Mouse (Mus musculus) kidney, adult 8-10 months (tissue): Measurements from ENCODE around the gene Ephb1.

Experiments
- DNase-seq, 2 experiments: peaks; one replicate each; pipeline ENCODE4 v3.0.0; 2022

The Ephb1 gene

DNA sequence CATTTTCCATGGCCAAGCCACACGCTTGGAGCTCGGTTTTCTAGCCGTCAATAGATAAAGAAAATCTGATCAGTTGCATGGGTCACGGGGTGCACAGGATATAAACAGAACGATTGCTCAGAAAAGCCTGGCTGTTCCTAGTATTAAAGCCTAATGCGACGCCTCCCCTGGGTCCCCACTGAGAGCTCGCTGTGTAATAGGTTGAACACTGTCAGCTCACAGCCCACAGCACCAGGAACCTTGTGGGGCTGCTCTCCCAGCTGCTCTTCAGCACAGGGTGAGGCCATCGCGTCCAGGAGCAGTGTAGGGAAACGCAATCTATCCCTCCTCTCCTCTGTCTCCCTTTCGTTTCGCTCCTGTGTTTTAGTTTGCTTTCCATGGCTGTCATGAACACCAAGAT lies 50.6 kb downstream of the Ephb1 start:
- no peak for DNase-seq

DNA sequence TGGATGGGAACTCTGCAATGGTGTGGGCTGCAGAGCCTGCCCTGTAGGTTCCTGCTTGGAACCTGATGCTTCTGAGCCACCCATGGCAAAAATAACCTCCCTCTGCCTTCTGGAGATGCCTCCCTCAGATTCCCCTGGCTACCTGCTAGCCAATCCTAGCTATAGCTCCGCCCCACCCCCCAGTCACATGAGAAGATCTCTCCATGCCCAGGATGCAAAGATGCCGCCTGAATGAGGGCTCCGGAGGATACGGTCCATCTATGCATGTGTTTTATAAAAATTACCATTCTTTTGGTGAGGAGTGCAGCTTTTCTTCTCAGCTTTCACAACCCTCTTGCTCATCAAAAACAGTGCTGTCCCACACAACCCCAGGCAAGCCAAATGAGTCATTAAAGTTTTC lies 53.5 kb downstream of the Ephb1 start:
- DNase-seq: no peak

DNA sequence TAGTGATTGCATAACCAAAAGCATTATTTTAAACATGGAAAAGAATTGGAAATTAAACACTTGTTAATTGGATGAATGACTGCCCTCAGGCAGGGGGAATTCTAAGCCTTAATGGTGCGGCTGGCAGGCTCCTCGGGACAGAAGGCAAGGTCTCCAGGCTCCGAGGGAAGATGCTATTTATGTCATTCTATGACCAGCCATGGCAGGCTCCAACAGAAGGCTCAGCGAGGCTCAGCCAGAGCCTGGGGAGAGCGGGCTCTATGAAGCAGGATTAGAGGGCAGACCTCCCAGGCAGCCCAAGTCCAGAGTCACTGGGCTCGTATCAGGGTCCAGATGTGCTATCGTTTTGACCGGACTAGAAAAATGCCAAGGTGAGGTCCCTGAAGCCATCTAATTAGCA lies 55.8 kb downstream of the Ephb1 start:
- DNase-seq: no peak

DNA sequence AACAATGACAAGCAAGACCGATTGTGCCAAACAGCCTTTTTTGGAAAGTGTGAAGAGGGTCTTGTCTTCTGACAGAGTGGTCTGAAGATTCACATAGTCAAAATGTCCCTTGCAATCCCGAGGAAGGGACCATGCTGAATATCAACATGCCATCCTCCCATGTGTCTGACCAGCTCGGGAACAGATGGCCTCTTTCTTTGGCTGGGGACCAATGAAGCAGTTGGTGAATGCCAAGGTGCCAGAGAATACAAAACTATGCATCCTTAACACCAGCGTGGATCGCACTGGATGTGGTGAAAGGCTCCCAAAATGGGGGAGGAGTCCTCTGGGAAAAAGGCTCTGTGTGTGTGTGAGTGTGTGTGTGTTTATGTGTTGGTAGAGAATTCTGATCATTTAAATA lies 56.5 kb downstream of the Ephb1 start:
- DNase-seq: no peak

DNA sequence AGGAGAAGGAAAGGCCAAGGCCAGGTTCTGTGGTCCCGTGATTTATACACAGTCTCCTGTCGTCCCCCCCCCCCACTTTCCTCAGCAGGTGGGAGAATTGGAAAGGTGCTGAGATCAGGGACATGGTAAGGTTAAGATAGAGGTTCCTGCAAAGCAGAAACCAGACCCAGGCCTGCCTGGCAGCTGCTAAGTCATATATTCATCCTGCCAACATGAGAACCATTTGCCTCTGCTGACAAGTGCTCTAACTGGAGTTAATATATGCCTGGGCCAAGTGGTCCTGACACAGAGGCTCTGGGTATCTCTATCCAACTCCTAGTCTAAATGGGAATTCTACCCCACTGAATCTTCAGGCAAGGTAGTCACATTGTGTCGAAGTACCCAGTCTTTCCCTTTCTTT lies 57.3 kb downstream of the Ephb1 start:
- no peak for DNase-seq

DNA sequence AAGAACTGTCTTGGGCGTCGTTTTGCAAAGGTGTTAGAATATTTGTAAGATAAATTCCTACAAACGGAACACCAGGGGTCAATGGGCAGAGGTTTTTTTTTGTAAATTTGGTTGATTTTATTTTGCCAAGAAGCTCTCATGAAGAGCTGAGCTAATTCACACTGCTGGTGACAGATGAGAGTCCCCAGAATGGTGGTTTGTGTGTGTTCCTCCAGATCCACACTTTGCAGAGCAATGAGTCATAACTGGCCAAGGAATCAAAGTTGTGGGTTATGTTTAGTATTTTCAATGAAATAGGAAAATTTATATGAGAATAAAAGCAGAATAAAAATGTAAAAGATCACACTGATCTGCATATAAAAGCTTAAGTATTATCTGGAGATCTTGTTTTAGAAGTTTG lies 60.9 kb downstream of the Ephb1 start:
- no peak for DNase-seq

DNA sequence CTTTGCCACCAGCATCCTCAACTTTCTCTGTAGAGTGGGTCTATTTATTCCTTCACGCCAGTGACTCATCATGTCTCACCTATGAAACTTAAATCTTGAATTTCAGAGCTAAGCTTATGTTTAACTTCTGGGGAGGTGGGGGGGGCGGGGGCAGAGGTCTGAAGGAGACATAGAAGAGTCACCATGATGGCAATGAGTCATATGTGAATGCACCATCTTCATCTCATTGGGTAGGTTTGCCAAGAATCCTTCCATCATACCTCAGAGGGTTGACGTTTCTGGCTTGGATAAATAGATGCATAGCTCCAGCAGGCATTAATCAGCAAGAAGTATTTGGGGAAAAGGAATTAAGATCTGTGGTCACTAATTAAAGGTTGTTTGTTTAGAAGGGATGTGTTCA lies 63.3 kb downstream of the Ephb1 start:
- no peak for DNase-seq

DNA sequence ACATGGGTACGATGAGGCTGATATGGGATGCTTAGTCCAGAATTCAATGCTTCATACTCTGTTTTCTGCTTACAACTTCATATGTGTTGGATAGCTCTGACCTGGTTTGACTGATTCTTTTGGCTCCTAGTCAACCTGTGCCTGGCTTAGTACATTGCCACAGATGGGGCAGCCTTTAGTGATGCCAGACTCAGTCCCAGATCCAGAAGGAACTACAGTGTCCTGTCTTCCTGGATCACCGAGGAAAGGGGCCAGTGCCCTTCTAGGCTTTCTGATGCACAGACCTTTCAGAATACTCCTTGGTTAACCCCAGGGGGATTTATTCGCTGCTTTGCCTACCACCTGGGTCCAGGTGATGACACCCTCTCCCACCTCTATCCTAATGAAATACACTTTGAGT lies 66.1 kb downstream of the Ephb1 start:
- DNase-seq: no peak

DNA sequence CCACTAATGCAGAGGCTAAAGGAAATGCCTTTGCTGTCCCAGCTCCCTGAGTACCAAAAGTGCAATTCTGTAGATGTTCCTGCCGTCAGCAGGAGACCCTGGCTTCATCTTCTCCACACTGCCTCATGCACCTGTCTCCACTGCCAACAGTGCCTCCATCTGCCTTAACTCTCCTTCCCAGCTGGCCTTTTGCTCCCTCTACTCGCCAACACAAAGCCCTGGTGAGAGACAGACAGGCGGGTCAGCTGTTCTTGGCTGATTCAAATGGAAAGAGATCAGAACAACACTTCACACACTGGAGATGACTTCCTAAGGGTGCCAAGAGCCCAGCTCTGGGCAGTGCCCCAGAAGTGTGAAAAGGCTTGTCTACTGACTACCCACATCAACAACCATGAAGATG lies 78.6 kb downstream of the Ephb1 start:
- no peak for DNase-seq

DNA sequence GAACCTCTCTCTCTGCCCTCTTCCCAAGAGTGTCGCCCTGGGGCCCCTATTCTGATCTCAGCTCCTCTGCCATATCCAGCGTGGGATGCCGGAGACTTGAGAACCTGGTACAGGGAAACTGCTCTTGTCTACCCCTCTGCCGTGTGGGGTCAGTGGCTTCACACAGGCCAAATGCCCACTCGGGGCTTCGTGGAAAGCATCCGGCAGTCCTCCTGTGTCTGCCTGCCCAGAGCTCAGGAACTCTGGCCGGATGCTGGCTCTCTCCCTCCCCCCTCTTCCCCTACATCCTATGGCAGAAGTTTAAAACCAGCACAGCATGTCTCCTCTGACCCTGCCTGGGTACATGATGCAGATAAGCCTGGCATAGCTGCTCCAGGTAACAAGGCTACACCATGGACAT lies 80.5 kb downstream of the Ephb1 start:
- DNase-seq: no peak

DNA sequence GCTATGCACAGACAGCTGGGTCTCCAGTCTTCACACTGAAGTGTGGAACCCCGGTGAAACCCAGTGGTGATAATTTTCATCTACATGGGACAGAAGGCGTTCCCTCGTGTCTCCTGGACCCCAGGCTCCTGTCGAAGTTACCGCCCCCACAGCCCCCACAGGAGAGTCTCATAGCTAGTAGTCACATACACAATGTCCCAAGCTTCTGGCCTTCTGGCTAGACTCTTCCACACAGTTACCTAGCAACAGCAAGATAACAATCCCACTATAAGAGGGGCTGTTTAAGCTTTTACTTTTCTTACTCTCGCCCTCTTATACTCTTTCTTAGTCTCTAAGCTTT lies 81.1 kb downstream of the Ephb1 start:
- no peak for DNase-seq

DNA sequence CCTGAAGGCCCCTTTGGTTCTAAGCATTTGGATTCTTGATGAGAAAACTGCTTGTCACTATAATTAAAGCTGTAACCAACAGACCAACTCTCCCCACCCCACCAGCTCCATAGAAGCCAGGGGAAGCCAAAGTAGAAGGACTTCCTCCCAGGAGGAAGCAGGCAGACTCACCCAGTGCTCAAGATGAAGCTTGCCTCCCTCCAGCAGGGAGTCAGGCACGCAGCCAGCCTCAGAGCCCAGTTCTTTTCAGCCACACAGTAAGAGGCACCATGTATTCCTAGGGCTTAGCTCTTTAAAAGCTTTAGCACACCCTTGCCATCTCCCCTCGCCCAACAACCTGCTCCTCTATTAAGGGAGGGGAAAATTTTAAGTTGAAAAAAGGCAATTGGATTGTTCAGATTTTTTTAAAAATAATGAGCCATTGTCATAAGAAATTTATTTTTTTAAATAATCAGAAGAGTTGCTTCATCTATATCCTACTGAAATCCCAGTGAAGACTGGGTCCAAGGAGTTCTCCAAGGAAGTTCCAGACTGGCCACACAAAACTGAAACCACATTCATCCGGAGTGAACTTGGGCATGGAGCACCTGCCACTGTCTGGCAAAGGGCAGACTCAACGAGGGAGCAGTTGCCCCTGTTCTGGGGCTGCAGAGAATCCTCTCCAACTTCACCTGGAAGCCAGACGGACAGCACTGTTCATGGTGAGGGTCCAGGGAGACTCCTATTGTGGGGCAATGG lies 81.6 kb downstream of the Ephb1 start:
- DNase-seq: no peak

DNA sequence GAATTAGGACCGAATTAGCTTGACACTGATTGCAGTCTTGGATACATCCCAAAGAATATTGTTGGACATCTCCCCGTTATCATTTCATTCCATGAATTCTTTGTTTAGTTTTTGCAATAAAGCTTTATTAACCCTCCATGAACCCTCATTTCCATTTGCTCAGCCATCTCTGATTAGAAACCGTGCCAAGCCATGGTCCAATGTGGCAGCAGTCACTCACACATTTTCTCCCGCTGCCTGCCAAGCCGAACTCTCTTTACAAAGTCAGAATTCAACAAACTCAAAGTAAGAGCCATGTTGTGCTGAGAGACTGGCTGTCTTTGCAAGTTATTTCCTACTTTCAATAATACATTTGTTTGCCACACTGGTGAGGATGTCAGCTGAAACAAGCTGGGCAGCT lies 84.0 kb downstream of the Ephb1 start:
- no peak for DNase-seq

DNA sequence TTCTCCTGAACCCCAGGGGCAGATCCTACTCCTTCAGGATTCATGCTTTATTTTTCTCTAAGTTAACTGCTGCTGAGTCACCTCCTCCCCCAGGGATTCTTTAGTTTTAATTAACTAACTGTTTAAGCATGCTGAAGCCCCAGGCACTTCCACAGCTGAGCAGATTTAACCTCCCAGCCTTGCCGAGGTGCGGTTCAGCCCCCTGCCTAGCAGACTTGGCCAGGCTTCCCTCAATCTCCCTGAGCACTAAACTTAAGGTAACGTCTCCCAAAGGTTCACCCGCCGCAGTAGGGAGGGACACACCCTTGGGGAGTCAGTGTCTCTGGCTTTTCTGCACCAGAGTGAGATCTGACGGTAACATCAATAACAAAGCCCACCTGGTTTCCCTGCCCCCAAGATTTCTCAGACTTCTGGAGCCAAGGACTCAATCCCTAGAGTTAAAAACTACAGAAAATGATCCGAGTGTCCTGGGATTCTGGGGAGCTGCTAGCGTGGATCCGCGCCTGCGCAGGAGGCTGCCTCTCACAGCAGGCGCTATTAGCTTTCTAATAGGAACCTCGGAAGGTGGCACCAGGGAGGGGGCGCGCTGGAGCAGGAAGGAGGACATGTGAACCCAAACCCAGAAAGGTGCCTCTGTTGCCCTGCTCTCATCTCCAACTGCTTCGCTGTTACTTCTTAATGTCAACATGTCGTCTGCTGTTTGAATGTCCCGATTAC lies 87.0 kb downstream of the Ephb1 start:
- peak; percentile 9 to 14 for DNase-seq

DNA sequence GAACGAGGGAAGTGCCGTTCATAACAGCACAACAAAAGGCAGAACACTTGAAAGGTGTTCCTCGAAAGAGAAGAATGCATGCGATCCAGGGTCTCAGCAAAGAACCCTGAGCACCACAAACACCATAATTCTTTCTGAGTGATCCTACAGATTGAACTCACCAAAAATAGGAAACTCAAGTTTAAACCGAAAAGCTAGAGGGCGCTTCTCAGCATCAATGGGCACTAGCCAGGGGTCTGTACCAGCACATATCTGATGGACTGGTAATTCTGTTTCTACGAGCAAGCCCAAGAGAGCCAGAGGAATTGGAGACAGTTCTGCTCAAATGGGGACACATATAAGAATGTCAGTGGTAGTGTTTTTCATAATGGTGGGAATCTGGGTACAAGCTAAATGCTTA lies 90.7 kb downstream of the Ephb1 start:
- no peak for DNase-seq

DNA sequence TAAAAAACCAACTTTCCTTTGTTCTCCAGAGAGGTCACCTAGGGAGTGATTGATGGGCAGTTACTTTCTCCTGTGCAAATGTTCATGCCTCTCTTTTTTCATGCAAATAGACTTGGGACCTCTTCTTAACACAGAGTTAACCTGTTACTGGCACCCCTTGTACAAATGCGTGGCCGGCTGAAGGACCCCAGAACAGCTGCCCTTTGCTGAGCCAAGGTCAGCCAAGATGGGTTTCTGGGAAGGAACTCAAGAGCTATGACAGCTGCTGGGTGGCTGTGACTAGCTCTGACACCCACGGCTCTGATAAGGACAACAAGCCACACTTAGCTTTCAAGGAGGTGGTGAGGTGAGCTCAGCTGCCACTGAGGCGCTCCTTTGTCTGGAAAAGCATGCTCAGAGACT lies 92.4 kb downstream of the Ephb1 start:
- DNase-seq: no peak

DNA sequence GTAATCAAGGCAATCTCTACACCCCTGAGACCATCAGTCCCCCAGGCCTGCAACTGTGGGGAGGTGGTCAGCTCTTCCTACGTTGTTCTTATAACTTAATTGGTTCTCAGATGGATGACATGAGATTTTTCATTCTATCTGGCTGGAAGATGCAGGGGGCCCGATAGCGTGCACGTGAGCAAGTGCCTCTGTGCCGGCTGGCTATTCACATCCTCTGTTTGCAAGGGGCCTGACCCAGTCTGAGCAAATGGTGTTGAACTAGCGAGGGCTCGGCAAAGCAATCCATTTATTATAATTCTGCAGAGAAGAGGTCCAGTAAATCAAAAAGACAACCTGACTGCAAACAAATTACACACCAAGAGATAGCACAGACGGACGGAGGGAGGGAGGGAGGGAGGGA lies 93.0 kb downstream of the Ephb1 start:
- DNase-seq: no peak

DNA sequence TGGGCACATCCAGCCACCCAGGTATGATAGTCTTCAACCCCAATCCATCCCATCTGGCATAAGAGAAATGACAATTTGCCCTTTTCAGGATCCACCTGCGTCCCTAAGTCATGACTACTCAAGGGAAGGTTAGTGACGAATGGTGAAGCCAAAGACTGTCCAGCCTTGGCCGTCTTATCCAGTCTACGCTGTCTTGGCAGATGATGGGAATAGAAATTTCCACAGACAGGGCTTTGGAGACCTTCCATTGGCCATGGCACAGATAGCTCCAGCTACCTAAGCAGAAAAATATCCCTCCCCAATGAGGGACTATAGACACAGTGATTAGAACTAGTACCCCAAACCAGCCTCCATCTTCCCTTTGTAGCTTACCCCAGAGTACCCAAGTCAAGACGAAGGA lies 98.1 kb downstream of the Ephb1 start:
- DNase-seq: no peak

DNA sequence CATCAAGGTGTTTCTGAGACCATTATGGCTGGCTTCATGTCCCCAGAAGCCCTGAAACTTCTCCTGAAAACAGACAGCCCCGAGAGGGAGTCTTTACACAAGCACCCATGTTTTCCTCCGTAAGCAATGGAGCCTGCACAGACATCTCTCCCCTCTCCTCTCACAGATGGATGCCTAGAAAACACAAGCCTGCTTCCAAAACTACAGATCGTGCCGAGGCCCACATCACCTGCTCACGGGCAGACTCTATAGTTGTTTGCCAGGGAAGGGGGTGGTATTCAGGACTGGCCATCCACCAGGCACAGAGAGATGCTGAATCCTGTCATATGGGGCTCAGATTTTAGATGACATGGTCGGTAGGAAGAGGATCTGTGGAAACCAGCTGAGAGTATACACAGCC lies 98.7 kb downstream of the Ephb1 start:
- DNase-seq: no peak

DNA sequence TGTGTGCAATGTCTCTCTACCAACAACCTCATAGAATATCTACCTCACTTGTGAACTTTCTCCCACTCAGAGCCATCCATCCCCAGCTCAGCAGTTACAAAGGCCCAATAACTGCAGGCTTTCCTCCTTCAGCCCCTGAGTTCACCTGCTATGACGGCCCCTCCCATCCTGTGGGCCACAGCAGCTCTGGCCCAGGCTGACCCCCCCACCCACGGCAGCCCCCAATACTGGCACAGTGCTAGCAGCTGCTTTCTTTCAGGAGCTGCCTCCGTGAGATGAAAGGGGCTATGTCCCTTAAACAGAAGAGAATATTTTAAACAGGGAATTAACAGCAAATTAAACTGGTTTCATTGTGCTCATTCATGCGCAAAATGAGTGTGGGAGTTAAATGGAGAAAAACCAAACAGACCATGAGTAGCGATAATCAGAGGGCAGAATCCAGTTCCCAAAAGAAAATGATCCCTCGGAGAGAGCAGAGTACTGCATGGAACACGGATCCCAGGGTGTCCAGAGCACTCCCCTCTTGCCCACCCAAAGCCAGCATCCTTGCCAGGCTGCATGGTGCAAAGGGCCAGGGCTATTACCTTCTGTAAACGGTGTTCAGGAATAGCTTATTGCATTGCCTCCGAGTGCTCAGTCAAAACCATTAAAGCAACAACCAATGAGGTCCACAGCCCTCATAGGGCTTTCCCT lies 105.2 kb downstream of the Ephb1 start:
- DNase-seq: no peak

DNA sequence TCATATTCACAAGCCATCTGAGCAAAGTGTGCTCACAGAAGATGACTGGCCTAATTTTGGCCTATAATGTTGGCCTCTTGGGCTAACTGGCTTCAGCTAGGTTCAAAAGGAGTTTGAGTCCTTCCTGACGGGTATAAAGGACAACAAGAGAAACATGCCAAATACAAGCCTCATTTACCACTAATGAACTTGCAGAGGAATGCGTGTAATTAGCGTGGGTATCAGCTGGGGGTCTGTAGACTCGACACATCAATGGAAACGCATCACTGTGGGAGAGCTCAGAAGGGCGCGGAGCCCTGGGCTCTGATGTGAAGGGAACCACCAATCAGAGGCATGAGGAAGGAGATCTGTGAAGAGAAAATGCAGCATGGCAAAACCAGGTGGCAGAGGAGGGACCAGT lies 108.9 kb downstream of the Ephb1 start:
- DNase-seq: no peak

DNA sequence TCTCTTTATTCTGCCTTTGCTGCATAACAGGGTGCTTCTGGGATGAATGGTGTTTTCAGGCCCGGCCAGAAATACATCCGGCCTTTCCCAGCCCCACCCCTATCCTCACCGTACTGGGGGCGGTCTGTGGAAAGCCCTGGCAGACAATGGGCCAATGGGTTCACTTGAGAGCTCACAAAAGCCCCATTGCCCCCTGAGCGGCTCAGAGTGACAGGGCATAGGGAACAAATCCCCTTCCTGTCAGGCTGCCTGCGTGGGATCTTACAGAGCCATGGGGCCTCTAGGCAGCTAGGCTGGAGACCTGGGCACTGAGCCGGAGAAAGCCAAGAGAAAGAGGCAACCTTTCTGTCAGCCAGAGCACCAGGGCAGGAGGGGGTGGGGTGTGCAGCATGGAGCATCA lies 111.2 kb downstream of the Ephb1 start:
- DNase-seq: no peak

DNA sequence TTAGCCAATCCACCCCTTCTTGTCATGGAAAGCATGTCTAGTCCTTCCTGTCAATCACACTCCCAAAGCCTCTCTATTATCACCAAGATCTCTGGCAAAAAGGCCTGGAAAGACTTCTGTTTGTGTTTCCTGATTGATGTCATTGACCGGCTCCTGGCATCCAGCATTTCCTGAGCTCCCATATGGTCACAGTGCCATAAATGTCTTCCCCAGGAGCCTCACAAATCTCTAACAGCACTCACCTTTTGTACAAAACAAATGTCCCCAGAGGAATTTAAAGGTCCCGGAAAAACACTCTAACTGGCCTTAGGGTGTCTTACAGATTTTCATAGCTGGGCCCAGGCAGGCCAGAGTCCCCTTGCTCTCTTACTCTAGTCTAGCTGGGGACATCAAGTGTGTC lies 112.9 kb downstream of the Ephb1 start:
- DNase-seq: no peak

DNA sequence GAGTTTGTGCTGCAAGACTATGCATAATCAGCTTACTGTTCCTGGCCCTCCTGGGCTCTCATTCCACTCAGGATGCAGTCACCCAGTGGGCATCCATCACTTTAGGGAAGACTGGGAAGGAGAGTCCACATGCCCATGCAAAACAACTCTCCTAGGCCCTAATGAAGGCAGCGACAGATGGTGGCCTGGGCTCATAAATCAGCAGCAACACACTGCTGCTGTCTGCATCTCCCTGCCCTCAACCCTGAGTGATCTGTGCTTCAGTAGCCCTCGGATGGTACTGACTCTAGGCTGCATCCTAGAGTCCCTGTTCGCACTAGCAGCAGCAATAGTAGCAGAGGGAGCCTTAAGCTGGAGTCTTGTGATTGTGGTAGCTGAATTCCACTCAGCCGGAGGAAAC lies 114.3 kb downstream of the Ephb1 start:
- no peak for DNase-seq
